Comparison of ENCODE assay signal across 15 mouse cellular contexts in genomic region chr5:104466816-104467215, GRCm38 (mm10). TPM values are rescaled to one million over a fixed set of nuclear protein-coding genes. Genes with fewer than 3 reads are reported as not detected.
"Had no signal": no experiment of that assay in that cellular context is flagged by ENCODE, and none has a peak within 500 bp of the region (broad histone marks: within the 10 kb centered on the region; RNA-seq: fewer than 3 reads in every experiment).

No protein-coding gene starts in this region.

- H3K9ac ChIP-seq: lung, embryonic 14.5 days; midbrain, embryonic 12.5 days; neural tube, embryonic 12.5 days; stomach, embryonic 15.5 days had no signal

- H3K27me3 ChIP-seq: midbrain, embryonic 12.5 days; neural tube, embryonic 12.5 days; stomach, embryonic 15.5 days had no signal

- DNase-seq: lung, adult 18-20 months; lung, embryonic 14.5 days; lung, postnatal 10 days; lung, postnatal 4 days; midbrain, embryonic 14.5 days; right cerebral cortex, postnatal 14 days; thymus, adult 2 months; thymus, postnatal 25 days; thymus, postnatal 4 days had no signal

- H3K27ac ChIP-seq: midbrain, embryonic 10.5 days; midbrain, embryonic 12.5 days; neural tube, embryonic 12.5 days; stomach, embryonic 15.5 days; stomach, postnatal 0 days had no signal

- H3K9me3 ChIP-seq: midbrain, embryonic 10.5 days; midbrain, embryonic 12.5 days; neural tube, embryonic 12.5 days; stomach, embryonic 15.5 days had no signal

- H3K4me2 ChIP-seq: lung, embryonic 14.5 days; midbrain, embryonic 12.5 days; neural tube, embryonic 12.5 days; stomach, embryonic 15.5 days had no signal

- H3K4me3 ChIP-seq: midbrain, embryonic 10.5 days; midbrain, embryonic 12.5 days; neural tube, embryonic 12.5 days; stomach, embryonic 15.5 days had no signal

- H3K4me1 ChIP-seq: midbrain, embryonic 10.5 days; midbrain, embryonic 12.5 days; neural tube, embryonic 12.5 days; stomach, embryonic 15.5 days had no signal

RNA-seq across cellular contexts. Expression of gene Spp1, which starts 31.9 kb away (rescaled TPM):
- total RNA-seq: megakaryocyte-erythroid progenitor cell, adult 5-6 weeks had no signal
